Mouse (Mus musculus) lung, adult 18-20 months (tissue): ENCODE data around the gene Aaed1.

ENCODE experiments used
- DNase-seq, 2 experiments: peaks; one replicate each; pipeline ENCODE4 v3.0.0; 2022; ENCODE audit warnings: mixed read lengths in 2 of 2

Aaed1 gene

DNA sequence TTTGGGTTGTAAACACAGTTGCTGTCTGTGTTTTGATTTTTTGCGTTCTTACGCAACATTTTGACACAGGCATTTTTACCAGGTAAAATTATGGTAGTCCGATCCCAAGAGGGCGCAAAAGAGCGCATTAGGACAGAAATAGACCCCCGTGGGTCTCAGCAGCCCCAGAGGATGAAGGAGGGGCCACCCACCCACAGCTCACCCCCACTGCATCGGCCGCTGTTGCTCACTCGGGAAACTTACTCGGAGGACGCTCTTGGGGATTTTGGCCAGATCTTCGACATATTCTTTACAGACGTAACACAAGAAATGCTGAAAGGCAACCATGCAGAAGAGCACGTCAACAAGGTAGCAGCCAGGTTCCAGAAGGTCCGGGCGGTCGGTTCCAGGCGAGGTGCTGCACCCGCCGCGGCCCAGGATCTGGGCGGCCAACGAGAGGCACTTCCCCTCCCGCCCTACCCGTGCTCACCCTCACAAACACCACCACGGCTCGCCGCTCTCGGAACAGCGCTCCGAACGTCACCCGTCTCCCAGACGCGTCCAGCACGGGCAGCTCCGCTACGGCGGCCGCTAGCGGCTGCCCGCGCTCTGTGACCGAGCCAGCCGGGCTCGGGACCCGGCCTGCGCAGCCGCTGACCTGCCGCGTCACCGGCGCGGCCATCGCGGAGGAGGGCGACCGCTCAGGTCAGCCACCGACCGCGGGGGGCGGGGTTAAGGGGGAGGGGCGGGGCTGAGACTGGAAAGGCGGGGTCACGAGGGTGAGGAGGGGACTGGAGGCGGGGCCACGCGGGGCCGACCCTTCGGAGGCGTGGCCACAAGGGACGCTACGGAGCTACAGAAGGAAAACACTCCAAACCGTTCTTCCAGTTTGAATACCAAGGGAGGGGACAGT, at the start of gene Aaed1:
Aaed1 (minus strand) TSS at position 687 of the 892 bp plus-strand sequence.
- peak; percentile 91 to 92 for DNase-seq

DNA sequence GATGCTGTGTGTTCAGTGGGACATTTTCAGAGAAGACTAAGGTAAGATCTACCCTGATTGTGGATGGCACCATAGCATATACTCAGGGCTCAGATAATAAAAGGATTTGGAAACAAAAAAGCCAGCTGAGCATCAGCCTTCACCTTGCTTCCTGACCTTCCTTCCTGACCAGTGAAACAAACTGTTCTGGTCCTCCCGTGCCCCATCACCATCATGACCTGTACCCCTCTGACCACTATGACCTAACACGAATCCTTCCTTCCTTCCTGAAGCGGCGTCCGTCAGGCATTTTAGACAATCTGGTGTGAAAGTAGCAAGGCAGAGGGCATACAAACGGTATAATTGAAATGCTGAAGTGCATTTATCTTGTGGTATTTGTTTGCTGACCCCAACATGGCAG, 49.6 kb upstream of the Aaed1 start:
- no peak for DNase-seq

DNA sequence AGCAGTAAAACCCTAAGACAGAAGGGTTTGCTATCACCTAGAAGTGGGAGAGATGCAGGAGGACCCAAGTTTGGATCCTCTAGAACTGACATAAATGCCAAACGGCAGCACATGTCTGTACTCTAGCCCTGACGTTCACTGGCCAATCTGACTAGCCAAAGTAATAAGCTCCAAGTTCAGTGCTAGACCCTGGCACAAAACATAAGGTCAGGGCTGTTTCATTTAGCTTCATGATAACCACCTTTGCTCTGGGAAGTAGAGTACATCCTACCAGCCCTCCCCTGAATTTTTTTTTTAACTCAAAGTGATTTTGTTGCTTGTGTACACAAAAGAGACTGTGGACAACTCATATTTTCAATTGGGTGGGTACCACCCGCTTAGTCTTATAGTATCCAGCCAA, 48.5 kb upstream of the Aaed1 start:
- DNase-seq: no peak

DNA sequence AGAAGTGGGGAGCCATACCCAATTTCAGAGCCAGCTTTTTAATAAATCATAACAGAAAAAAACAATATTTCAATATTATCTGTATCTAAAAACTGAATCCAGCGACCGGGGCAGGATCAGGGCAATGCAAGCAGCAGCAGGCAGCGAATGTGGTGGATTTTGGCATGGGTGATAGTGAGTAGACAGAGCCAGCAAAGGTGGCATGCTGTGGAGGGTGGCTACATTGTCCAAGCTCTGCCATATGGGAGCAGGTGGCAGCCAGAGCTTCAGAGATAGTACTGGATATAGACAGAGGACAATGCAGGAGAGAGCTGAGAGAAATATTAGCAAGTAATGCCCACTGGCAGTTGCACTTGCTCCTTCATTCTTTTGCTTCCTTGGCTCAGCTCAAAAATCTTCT, 47.2 kb upstream of the Aaed1 start:
- DNase-seq: no peak

DNA sequence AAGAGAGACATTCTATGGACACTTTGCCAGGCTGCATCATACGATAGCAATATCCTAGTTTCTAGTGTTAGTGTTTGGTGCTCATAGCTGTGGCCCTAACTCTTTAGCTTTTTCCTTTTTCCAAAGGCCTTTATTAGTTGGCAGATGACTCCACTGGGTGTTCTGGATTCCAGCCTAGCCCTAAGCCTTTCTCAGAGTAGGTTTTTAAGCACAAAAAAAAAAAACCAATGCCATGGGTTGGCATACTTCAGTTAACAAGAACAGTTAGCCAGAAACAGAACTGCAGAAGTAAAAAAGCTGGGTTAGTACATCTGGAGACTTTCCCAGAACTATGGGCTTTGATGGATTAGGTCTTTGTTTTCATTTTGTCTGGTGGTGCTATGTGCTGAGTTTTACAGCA, 46.0 kb upstream of the Aaed1 start:
- DNase-seq: no peak

DNA sequence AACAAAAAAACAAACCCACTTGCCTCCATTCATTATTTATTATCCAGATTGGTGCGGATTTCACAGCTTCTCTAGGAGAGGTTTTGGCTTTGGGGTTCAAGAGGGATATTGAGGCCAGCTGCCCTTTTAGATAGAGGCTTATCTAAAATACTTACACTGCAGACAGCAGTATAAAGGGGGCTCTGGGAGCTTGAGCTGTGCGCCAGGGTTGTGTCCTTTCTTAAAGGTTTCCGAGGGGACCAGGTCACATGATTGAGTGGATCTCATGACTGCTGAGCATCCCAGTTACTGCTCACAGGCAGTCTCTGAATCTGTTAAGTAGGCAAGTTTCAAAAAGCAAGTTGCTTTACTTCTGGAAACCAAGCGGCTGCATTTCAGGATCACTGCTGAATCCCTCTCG, 44.9 kb upstream of the Aaed1 start:
- DNase-seq: no peak

DNA sequence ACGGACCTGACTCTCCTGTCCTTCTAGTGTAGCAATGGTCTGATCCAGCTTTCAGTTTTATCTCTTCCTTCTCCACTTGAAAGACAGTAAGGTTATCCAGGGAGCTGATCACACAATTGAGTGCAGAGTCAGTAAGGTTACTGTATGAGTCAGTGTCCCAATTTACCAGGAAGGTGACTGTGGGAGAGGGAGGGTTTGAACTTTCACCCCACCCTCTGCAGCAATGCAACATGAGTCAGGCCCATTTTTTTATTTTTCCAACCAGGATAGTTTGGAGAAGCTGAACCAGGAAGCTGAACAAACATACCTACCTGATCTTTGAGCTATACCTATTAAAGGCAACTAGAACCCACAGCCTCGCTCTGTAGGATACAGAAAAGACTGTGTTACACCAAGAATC, 37.0 kb upstream of the Aaed1 start:
- DNase-seq: no peak

DNA sequence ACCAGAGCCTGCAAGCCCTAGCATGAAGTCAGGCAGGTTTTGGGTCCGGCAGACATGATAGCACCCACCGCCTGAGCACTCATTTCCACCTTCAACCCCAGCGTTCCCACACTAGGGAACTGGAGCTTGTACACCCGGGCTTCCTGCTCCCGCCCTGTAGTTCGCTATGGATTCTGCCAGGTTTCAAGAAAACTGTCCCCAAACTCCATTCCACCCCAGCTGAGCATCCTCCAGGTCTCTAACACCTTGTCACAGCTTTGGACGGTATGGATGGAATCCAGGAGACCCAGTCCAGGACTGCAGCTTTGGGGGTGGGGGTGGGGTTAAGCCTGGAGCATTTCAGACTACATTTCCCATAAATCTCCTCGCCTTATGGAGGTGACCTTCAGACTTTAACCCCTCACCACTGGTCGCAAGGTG, 31.6 kb upstream of the Aaed1 start:
- peak; percentile 20 to 40 for DNase-seq

DNA sequence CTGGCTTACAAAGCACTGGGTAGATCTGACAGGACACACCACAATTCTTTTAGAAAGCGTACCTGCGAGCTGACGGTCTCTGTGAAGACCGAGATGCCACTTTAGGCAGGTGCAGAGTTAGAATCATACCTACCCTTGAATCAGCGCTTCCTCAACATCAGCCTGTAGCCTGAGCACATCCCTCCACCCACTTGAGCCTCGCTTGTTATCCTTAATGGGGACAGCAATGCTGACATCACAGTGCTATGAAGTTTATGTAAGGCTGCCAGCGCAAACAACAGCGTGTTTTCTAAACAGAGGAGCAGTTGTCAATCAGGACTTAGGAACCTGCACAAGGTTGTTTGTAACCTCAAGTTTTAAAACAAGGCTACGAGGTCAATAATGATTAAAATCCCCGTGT, 31.1 kb upstream of the Aaed1 start:
- peak; percentile 6 to 12 for DNase-seq

DNA sequence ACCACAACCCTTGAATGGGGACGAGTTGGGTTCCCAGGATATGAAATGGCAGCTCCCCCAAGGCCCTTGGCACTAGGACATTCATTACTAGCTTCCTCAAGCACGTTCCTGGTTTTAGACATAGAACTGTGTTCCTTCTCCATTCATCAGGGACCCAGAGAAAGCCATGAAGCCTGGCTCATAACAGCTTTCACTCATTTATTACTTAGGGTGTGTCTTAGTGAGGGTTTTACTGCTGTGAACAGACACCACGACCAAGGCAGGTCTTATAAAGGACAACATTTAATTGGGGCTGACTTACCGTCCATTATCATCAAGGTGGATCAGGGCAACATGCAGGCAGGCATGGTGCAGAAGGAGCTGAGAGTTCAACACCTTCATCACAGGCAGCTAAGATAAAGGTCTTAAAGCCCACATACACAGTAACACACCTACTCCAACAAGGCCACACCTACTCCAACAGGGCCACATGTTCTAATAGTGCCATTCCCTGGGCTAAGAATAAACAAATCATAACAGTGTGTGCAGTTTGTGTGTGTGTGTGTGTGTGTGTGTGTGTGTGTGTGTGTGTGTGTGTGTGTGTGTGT, 23.1 kb upstream of the Aaed1 start:
- DNase-seq: no peak

DNA sequence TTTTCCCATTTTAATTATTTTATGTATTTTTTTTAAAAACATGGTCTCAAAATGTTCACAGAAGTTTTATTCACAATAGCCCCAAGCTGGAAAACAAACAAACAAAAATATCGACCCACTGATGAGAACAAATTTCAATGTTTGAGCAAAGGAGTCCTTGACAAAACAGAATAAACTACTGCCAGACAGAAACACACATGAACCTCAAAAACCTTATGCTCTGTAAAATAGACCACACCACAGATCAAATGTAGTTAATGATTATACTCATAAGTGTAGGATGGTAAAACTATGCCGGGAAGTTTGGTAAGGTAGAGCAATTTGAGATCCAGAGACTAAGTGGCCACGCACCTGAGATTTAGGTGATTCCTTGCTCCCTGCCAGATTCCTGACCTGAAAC, 20.6 kb upstream of the Aaed1 start:
- DNase-seq: no peak

DNA sequence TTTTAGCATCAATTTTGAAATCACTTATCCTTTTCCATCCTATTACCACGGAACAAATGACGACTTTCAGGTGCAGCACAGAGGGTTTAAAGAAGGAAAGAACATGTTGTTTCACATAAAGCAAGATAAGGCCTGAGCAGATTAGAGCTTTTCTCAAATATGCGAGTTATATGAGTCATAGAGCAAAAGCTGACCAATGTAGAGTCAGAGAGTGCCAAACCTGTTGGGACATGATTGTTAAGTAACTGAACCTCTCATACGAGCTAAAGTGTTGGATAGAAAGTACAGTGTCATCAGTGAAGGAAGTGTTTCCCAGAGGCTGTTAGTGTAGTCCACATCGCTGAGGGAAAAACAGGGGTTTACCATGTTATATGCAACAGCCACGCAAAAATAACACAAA, 19.8 kb upstream of the Aaed1 start:
- DNase-seq: no peak

DNA sequence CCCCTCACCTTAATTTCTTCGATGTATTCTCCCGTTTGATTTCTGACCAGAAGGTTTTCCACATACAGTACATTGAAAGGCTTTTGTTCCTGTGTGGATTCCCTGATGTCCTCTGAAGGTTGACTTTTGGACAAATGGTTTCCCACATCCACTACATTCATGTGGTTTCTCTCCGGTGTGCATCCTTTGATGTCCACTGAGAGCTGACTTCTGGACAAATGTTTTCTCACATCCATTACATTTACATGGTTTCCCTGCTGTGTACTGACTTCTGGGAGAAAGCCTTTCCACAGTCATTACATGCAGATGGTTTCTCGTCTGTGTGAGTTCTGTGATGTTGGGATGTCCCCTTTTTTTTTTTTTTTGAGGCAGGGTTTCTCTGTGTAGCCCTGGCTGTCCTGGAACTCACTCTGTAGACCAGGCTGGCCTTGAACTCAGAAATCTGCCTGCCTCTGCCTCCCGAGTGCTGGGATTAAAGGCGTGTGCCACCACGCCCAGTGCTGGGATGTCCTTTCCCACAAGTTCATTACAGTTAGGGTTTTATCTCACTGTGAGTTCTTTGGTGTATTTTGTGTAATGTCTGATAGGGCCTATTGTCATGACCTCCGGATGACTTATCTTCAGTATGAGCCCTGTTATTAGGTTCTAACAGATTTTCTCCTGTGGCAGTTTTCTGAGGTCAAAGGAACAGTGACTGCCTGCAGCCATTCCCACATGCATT, 10.2 kb upstream of the Aaed1 start:
- DNase-seq: no peak

DNA sequence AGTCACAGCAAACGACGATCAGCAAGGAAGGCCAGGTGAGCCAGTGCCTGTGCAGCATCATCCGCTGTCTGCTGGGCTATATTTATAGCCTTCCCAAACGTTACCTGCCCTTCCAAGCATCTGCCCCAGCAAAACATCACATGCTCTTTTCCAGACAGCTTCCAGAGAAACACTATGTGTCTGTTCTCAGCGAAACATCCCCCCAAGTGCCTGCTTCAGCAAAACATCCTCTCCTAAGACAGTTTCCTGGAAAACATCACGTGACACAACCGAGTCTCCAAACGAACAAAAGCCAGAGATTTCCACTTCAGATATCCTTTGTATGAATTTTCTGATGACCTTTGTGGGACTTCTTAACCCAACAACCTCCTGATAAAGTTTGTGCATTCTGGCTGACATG, 7.8 kb upstream of the Aaed1 start:
- peak in 1 of 2 experiments; percentile 20 for DNase-seq

DNA sequence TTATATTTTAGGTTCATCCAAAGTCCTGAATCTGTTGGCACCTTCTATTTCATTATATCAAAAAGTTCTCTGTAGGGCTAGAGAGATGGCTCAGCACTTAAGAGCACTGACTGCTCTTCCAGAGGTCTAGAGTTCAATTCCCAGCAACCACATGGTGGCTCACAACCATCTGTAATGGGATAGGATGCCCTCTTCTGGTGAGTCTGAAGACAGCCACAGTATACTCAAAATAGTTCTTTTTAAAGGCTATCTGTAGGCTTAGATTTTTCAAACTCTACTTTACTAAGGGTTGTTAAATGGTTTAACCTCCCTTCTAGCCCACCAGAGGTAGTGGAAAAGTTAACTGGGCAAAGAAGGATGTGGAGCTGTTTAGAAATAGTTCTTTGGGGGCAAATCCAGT, 7.3 kb upstream of the Aaed1 start:
- no peak for DNase-seq

DNA sequence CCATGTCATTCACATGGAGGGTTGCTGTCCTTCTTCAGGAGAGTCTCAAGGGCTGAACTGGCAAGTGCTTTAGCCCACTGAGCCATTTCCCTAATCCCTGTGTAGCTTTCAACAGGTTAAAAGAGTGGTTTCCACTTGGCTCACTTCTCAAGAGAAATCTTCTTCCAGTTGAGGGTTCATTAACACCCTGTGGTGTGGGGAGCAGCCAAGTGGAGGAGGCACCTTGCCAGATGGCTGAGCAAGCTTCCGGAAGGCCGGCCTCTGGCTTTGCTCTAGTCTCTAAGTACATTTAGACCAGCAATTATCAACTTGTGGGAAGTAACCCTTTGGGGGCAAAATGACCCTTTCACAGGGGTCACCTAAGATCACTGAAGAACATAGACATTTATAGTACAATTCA, 5.8 kb upstream of the Aaed1 start:
- peak; percentile 35 to 43 for DNase-seq

DNA sequence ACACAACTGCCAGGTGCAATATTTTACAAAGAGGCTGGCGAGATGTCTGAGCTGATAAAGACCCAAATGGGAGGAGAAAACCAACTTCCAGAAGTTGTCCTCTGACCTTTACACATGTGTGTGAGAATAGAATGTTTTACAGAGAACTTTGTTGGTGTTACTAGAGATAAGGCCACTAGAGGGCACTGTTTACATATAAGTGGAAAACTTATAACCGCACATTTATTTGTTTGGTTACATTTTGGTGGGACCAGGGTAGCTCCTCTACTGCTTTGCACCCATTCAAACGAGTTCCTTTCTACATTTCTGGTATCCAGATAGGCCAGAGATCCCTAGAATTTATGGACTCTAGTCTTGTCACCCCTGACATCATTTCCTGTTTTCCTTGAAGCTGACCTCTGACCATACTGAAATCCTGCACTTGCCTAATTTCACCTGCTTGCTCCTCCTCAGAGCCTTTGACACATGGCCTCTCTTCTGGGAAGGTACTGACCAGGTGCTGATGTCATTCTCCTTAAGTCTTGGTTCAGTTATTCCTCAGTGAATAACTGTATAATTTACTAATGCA, 3.1 kb upstream of the Aaed1 start:
- no peak for DNase-seq

DNA sequence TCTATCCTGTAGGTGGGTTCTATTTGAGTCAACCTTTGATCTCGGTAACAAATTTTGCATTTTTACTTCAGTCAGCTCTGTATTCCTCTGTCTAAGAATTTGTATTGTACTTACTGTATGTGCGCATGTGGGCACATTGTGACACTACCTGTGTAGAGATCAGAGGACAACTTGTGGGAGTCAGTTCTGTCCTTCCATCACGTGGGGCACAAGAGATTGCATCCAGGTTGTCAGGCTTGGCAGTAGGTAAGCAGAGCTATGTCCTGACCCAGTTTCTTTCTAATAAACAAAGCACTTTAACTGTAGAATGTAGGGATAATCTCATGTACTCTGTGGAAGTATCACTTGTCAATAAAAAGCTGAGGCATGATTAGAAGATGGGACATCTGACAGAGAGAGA, 1.5 kb upstream of the Aaed1 start:
- DNase-seq: no peak

DNA sequence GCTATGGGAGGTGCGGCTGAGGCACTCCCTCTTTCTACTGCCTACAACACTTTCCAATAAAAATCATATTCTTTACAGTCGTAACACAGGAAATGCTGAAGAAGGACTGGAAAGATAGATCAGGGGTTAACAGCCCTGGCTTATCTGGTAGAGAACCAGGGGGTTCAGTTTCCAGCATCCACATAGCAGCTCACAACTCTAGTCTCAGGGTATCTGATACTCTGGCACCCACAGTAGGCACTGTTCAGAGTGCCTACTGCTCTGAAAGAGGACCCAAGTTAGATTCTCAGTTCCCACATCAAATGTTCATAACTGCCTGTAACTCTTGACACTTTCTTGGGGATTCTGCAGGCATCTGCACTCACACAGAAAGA, 393 bp upstream of the Aaed1 start:
- DNase-seq: no peak

DNA sequence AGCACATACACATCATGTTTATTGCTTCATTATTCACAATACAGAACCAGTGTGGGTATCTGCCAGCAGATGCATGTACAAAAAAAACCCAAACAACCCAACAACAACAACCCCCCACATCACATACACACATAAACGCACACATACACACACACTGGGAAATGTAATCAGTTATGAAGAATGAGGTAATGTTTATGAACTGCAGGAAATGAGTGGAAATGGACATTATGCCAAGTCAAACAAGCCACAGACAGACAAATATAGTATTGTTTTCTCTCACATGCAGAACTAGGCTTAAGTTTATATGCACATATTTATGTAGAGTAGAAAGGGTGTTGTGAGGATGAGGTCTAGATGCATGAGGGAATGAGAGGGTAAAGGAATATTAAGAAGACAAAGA, 1.2 kb downstream of the Aaed1 start:
- DNase-seq: peak in 1 of 2 experiments; percentile 25

DNA sequence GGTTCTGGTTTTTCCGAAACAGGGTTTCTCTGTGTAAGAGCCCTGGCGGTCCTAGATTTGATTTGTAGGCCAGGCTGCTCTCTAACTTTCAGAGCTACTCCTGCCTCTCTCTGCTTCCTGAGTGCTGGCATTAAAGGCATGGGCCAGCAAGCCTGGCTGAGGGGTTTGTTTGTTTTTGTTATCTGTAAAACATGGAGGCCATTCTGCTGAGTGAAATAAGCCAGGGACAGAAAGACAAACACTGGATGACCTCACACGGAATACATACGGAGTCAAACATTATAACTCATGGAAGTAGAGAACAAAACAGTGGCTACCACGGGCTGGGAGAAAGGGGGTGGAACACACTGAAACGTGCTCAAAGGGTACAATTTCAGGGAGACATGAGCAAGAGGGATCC, 1.9 kb downstream of the Aaed1 start:
- peak in 1 of 2 experiments; percentile 33 for DNase-seq

DNA sequence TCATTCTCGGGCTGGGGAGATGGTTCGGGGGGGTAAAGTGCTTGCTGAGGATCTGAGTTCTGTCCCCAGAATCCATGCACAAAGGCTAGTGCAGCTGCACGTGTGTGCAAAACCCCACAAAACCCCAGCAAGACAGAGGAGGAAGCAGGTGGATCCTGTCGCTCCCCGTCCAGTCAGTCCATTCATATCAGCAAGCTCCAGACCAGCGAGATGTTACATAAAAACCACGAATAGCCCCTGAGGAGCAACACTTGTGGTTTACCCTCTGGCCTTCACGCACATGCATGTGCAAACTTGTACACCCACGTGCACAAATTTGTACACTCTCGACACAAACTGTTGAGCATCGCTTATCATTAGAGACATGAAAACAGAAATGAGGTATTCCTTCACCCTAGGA, 2.7 kb downstream of the Aaed1 start:
- no peak for DNase-seq

DNA sequence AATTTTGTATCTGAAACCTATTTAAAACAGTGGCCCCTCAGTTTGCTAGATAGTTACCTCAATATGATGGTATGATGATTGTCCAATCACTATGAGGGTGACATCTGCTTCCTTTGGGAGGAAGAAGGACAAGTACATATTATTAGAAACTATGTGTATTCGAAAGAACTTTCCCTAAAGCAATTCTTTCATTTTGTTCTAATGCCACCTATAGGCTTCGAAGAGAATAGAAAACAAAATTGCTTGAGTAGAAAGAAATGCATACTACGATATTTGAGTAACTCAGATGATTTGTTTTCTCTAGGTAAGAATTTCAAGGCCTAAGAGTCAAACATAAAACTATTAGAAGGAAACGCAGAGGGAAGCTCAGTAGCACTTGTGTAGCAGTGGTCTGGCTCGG, 3.5 kb downstream of the Aaed1 start:
- DNase-seq: no peak

DNA sequence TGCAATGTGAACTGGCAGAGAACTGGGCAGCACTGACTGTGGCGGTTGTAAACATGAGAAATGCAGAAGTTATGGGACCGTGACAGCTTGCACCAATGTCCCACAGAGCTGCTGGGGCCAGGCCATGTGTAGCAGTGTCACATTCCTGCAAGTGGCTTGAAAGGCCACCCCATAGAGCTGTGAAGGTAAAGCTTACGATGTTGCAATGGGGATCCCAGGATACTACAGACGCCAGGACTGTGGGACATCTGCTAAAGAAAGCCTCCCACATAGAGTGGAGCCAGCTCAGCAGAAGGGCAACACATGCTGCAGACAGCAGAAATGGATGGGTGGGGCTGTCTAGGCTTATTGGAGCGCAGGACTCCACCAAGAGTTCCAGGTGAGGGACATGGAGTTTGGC, 5.0 kb downstream of the Aaed1 start:
- DNase-seq: no peak
